Mouse (Mus musculus): Measurements from ENCODE around the gene C1qa. TPM values are rescaled to one million over a fixed set of nuclear protein-coding genes. Genes with fewer than 3 reads are reported as not detected.

The C1qa gene
- polyA plus RNA-seq, 1 experiment, result 1,983 TPM

- no peak for TF ChIP-seq CTCF (IDR thresholded peaks at IDR 0.05; ENCODE audit: low read depth, low read length)
- no peak for TF ChIP-seq POLR2A (IDR thresholded peaks at IDR 0.05; ENCODE audit: borderline replicate concordance, low read depth, low read length)
- Histone ChIP-seq H3K4me3 (ENCODE audit: insufficient read depth, low read length) (peak overlapping the region; percentile 72), H3K4me1 (ENCODE audit: control insufficient read depth, insufficient read depth, low read length) (peaks cover 69% of the 10 kb centered on the region), H3K27ac (ENCODE audit: insufficient read depth, low read depth, low read length) (peak overlapping the region; percentile 91)
Observed at GRCm38 (mm10) chr4:136892371-136892770, 6.2 kb downstream of the C1qa start.

DNA sequence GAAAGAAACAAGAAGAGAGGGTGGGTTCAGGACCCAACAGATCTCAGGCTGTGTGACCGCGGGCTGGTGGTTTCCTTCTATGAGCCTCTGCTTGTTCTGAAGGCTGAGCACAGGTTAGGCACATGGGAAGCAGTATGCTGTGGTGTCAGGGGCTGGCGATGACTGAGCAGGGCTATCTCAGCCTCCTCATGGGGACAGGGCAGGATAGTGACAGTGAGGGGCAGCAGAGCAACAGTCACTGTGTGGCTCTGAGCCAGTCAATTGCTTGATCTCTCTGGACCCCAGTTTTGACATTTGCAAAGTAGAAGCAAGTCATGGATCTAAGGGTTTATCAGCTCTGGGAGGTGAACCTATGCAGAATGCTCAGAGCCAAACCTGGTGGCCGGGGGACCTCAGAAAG, 7.5 kb downstream of the C1qa start:
- Histone ChIP-seq H3K27ac (ENCODE audit: insufficient read depth, low read depth, low read length) (peak overlapping the region; percentile 91), H3K4me1 (ENCODE audit: control insufficient read depth, insufficient read depth, low read length) (peaks cover 72% of the 10 kb centered on the region), H3K4me3 (ENCODE audit: insufficient read depth, low read length) (peak overlapping the region; percentile 72)
- TF ChIP-seq CTCF (IDR thresholded peaks at IDR 0.05; ENCODE audit: low read depth, low read length), result no peak
- no peak for TF ChIP-seq POLR2A (IDR thresholded peaks at IDR 0.05; ENCODE audit: borderline replicate concordance, low read depth, low read length)

DNA sequence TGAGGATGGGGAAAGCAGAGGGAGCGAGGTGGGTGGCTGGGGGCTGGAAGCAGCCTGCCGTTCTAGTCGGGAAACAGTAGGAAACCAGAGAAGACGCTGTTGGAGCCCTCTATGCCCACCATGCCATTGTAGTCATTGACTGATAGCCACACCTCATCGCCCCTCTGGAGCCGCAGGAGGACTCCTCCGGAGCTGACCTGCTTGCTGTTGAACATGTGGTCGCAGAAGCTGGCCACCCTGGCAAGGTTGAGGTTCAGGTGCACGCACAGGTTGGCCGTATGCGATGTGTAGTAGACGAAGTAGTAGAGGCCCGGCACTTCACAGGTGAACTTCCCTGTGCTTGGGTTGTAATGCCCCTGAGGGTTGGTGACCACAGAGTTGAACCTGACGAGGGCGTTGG, 8.6 kb downstream of the C1qa start:
- TF ChIP-seq POLR2A (IDR thresholded peaks at IDR 0.05; ENCODE audit: borderline replicate concordance, low read depth, low read length) (no peak), CTCF (IDR thresholded peaks at IDR 0.05; ENCODE audit: low read depth, low read length) (no peak)
- peaks cover 67% of the 10 kb centered on the region for H3K4me1 ChIP-seq (ENCODE audit: control insufficient read depth, insufficient read depth, low read length)
- H3K4me3 ChIP-seq (ENCODE audit: insufficient read depth, low read length), result no peak overlapping the region
- H3K27ac ChIP-seq (ENCODE audit: insufficient read depth, low read depth, low read length), result no peak overlapping the region

- H3K4me1 ChIP-seq (ENCODE audit: control insufficient read depth, insufficient read depth, low read length), result peaks cover 56% of the 10 kb centered on the region
- TF ChIP-seq CTCF (IDR thresholded peaks at IDR 0.05; ENCODE audit: low read depth, low read length), result no peak
- peak overlapping the region; percentile 96 for H3K27ac ChIP-seq (ENCODE audit: insufficient read depth, low read depth, low read length)
- no peak overlapping the region for H3K4me3 ChIP-seq (ENCODE audit: insufficient read depth, low read length)
Observed at GRCm38 (mm10) chr4:136887714-136888113, 10.9 kb downstream of the C1qa start.

GRCm38 (mm10) chr4:136886101-136886500, 12.5 kb downstream of the C1qa start, which contains the start of gene C1qb:
C1qb (minus strand) TSS chr4:136886187.
- Histone ChIP-seq H3K4me1 (ENCODE audit: control insufficient read depth, insufficient read depth, low read length) (peaks cover 52% of the 10 kb centered on the region), H3K27ac (ENCODE audit: insufficient read depth, low read depth, low read length) (peak within 1 kb of the TSS; percentile 96), H3K4me3 (ENCODE audit: insufficient read depth, low read length) (peak within 1 kb of the TSS; percentile 76)
- TF ChIP-seq POLR2A (IDR thresholded peaks at IDR 0.05; ENCODE audit: borderline replicate concordance, low read depth, low read length), result no peak
- TF ChIP-seq CTCF (IDR thresholded peaks at IDR 0.05; ENCODE audit: low read depth, low read length), result no peak

DNA sequence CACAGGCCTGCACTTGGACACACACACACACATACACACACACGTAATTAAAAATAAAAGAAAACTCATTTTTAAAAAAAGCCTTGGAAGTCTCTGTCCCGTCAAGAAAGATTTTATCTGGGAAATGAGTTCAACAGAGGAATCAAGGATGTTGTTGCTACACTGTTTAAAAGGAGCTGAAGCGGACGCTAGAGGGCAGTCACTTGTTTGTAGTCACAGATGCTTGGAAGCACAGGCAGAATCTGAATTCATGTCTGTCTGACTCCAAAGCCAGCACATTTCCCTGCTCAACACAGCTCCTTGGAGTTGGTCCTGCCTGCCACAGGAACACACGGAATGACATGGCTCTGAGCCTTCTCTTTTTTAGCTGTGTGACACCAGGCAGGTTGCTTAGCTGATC, 20.0 kb downstream of the C1qa start:
- no peak overlapping the region for H3K4me3 ChIP-seq (ENCODE audit: insufficient read depth, low read length)
- TF ChIP-seq CTCF (IDR thresholded peaks at IDR 0.05; ENCODE audit: low read depth, low read length) (no peak), POLR2A (IDR thresholded peaks at IDR 0.05; ENCODE audit: borderline replicate concordance, low read depth, low read length) (no peak)
- peaks cover 17% of the 10 kb centered on the region for H3K4me1 ChIP-seq (ENCODE audit: control insufficient read depth, insufficient read depth, low read length)
- H3K27ac ChIP-seq (ENCODE audit: insufficient read depth, low read depth, low read length), result no peak overlapping the region

- TF ChIP-seq CTCF (IDR thresholded peaks at IDR 0.05; ENCODE audit: low read depth, low read length) (no peak), POLR2A (IDR thresholded peaks at IDR 0.05; ENCODE audit: borderline replicate concordance, low read depth, low read length) (no peak)
- peaks cover 13% of the 10 kb centered on the region for H3K4me1 ChIP-seq (ENCODE audit: control insufficient read depth, insufficient read depth, low read length)
- no peak overlapping the region for H3K4me3 ChIP-seq (ENCODE audit: insufficient read depth, low read length)
- H3K27ac ChIP-seq (ENCODE audit: insufficient read depth, low read depth, low read length), result no peak overlapping the region
Observed at GRCm38 (mm10) chr4:136878171-136878570, 20.4 kb downstream of the C1qa start.

- Histone ChIP-seq H3K4me1 (ENCODE audit: control insufficient read depth, insufficient read depth, low read length) (peaks cover 7% of the 10 kb centered on the region), H3K4me3 (ENCODE audit: insufficient read depth, low read length) (no peak overlapping the region), H3K27ac (ENCODE audit: insufficient read depth, low read depth, low read length) (no peak overlapping the region)
- TF ChIP-seq POLR2A (IDR thresholded peaks at IDR 0.05; ENCODE audit: borderline replicate concordance, low read depth, low read length) (no peak), CTCF (IDR thresholded peaks at IDR 0.05; ENCODE audit: low read depth, low read length) (peak; percentile 38; the same call in 1 of the 2 replicates)
Observed at GRCm38 (mm10) chr4:136876971-136877370, 21.6 kb downstream of the C1qa start.

DNA sequence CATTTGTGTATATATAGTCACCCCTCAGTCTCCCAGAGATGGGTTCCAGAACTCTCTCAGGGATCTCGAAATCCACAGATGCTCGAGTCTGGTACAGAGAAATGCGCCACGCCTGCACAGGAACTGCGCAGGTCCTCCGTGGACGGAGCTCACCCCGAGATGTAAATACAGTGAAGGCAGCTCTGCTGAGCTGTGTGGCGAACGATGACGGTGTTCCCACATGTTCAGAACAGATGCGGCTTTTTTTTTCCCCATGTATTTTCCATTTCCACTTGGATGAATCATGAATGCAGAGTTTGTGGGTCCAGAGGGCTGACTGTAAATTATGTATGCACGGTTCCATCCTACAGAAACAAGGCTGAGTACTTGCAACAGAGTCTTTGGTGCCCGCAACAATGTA, 23.6 kb downstream of the C1qa start:
- H3K27ac ChIP-seq (ENCODE audit: insufficient read depth, low read depth, low read length), result no peak overlapping the region
- peaks cover 3% of the 10 kb centered on the region for H3K4me1 ChIP-seq (ENCODE audit: control insufficient read depth, insufficient read depth, low read length)
- no peak overlapping the region for H3K4me3 ChIP-seq (ENCODE audit: insufficient read depth, low read length)
- no peak for TF ChIP-seq CTCF (IDR thresholded peaks at IDR 0.05; ENCODE audit: low read depth, low read length)
- no peak for TF ChIP-seq POLR2A (IDR thresholded peaks at IDR 0.05; ENCODE audit: borderline replicate concordance, low read depth, low read length)

- Histone ChIP-seq H3K4me3 (ENCODE audit: insufficient read depth, low read length) (no peak overlapping the region), H3K4me1 (ENCODE audit: control insufficient read depth, insufficient read depth, low read length) (no peaks in the 10 kb centered on the region), H3K27ac (ENCODE audit: insufficient read depth, low read depth, low read length) (no peak overlapping the region)
- TF ChIP-seq POLR2A (IDR thresholded peaks at IDR 0.05; ENCODE audit: borderline replicate concordance, low read depth, low read length) (no peak), CTCF (IDR thresholded peaks at IDR 0.05; ENCODE audit: low read depth, low read length) (no peak)
Observed at GRCm38 (mm10) chr4:136868371-136868770, 30.2 kb downstream of the C1qa start.

Data from bone marrow macrophage, adult 2 months (primary cell).